Mouse (Mus musculus): ENCODE measurements at regions not wholly inside any gene's neighbourhood (a gene's known extent, or its start where the extent isn't known, plus 50 kb on each side); places are given as distances from the start of the nearest gene placed in this dataset.

- no peak for DNase-seq (ENCODE audit: low read depth, low spot score)
These were observed 532.1 kb downstream of the Tmem114 start for GRCm38 (mm10) chr16:7892799-7893198.

- DNase-seq (ENCODE audit: low read depth, low spot score), result no peak
These were observed 561.5 kb downstream of the Tmem114 start for GRCm38 (mm10) chr16:7863406-7863805.

GRCm38 (mm10) chr16:7839139-7839538 lies 585.8 kb downstream of the Tmem114 start:
- no peak for DNase-seq (ENCODE audit: low read depth, low spot score)

GRCm38 (mm10) chr16:7831142-7831541 lies 593.8 kb downstream of the Tmem114 start:
- DNase-seq (ENCODE audit: low read depth, low spot score), result no peak

- no peak for DNase-seq (ENCODE audit: low read depth, low spot score)
These were observed 594.8 kb downstream of the Tmem114 start for GRCm38 (mm10) chr16:7829939-7830650.

- no peak for DNase-seq (ENCODE audit: low read depth, low spot score)
These were observed 623.8 kb downstream of the Tmem114 start for GRCm38 (mm10) chr16:7801161-7801560.

GRCm38 (mm10) chr16:7797176-7797786 lies 627.7 kb downstream of the Tmem114 start:
- no peak for DNase-seq (ENCODE audit: low read depth, low spot score)

GRCm38 (mm10) chr16:7795561-7795960 lies 629.4 kb downstream of the Tmem114 start:
- DNase-seq (ENCODE audit: low read depth, low spot score), result no peak

- no peak for DNase-seq (ENCODE audit: low read depth, low spot score)
These were observed 632.4 kb downstream of the Tmem114 start for GRCm38 (mm10) chr16:7792521-7792920.

- no peak for DNase-seq (ENCODE audit: low read depth, low spot score)
These were observed 634.7 kb downstream of the Tmem114 start for GRCm38 (mm10) chr16:7790260-7790659.

GRCm38 (mm10) chr16:7788209-7788608 lies 636.7 kb downstream of the Tmem114 start:
- DNase-seq (ENCODE audit: low read depth, low spot score), result no peak

- DNase-seq (ENCODE audit: low read depth, low spot score), result no peak
These were observed 643.4 kb downstream of the Tmem114 start for GRCm38 (mm10) chr16:7781506-7781905.

- no peak for DNase-seq (ENCODE audit: low read depth, low spot score)
These were observed 649.3 kb downstream of the Tmem114 start for GRCm38 (mm10) chr16:7775635-7776034.

- DNase-seq (ENCODE audit: low read depth, low spot score), result no peak
These were observed 656.5 kb downstream of the Tmem114 start for GRCm38 (mm10) chr16:7768433-7768832.

GRCm38 (mm10) chr16:7767691-7768090 lies 657.2 kb downstream of the Tmem114 start:
- no peak for DNase-seq (ENCODE audit: low read depth, low spot score)

- DNase-seq (ENCODE audit: low read depth, low spot score), result no peak
These were observed 660.6 kb downstream of the Tmem114 start for GRCm38 (mm10) chr16:7764383-7764782.

GRCm38 (mm10) chr16:7728186-7728585 lies 696.8 kb downstream of the Tmem114 start:
- DNase-seq (ENCODE audit: low read depth, low spot score), result no peak

- DNase-seq (ENCODE audit: low read depth, low spot score), result no peak
These were observed 699.7 kb downstream of the Tmem114 start for GRCm38 (mm10) chr16:7725225-7725624.

- DNase-seq (ENCODE audit: low read depth, low spot score), result no peak
These were observed 723.5 kb downstream of the Tmem114 start for GRCm38 (mm10) chr16:7701471-7701870.

- no peak for DNase-seq (ENCODE audit: low read depth, low spot score)
These were observed 739.5 kb downstream of the Tmem114 start for GRCm38 (mm10) chr16:7685484-7685883.

- no peak for DNase-seq (ENCODE audit: low read depth, low spot score)
These were observed 758.8 kb downstream of the Tmem114 start for GRCm38 (mm10) chr16:7666096-7666495.

- DNase-seq (ENCODE audit: low read depth, low spot score), result no peak
These were observed 766.8 kb downstream of the Tmem114 start for GRCm38 (mm10) chr16:7658133-7658532.

GRCm38 (mm10) chr16:7654451-7654850 lies 770.5 kb downstream of the Tmem114 start:
- DNase-seq (ENCODE audit: low read depth, low spot score), result no peak
